Mouse (Mus musculus): ENCODE measurements around the gene Oser1.

DNA sequence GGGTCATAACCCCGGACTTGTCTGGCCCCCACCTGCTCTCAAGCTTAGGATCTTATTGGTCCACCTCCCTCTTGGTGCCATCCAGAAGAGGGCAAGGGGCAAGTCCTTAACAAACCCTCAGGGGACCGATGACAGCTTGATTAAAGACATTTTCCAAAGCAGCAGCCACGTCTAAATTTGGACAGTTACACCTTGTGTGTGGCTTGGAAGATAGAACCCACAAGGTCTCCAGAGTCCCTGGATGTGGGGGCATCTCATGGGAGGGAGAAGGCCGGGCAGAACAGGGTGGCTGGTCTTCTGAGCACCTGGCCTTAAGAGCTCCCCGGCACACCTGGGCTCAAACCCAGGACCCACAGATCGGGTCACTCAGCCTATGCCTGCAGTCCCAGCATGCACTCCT is 30.5 kb downstream of the Oser1 start:
- TF ChIP-seq CTCF (IDR thresholded peaks at IDR 0.05) (no peak), POLR2A (IDR thresholded peaks at IDR 0.05; ENCODE audit: insufficient read depth, low read depth, low read length) (no peak), EP300 (IDR thresholded peaks at IDR 0.05; ENCODE audit: insufficient read depth, low read depth, low read length) (no peak)

Data from heart, adult 2 months (tissue).